Mouse (Mus musculus) layer of hippocampus, postnatal 10 days (tissue): ENCODE measurements at regions not wholly inside any gene's neighbourhood (a gene's known extent, or its start where the extent isn't known, plus 50 kb on each side); places are given as distances from the start of the nearest gene placed in this dataset.

Experiments
- DNase-seq, 2 experiments: peaks; one replicate each; pipeline ENCODE4 v3.0.0; 2021; ENCODE audit warnings: low spot score in 2 of 2

DNA sequence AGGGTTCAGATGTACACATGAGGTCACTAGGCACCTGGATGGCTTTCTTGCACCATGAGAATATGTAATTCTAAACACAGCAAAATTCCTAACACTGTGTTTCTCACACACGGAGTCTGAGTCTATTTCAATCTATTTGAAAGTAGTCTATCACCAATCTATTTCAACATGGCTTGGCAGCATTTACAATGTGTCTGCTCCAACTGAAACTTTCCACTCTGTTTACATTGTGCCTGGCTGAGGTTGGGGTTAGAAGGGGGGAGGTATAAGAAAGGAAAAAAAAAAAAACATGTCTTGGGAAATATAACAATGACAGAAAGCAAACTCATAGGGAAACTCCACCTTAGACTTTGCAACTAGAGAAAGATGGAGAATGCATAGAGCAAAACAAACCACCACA is 602.9 kb upstream of the Arid1b start:
- DNase-seq: no peak

DNA sequence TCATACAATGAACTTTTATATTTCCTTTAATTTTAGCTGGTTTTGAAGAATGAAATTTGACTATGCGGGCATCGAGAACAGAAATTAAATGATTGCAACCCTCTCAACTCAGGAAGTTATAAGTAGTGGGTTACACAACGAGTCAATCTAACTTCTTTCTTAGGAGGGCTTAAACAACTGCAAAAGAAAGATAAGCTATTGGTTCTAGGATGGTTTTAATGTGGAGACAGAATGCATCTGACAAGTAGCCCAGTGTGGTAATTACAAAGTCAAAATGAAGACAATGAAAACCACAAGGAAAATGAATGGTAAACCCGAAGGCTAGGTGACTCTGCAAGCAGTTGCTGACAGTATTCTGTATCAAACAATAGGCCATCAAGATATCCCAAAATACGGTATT is 598.0 kb upstream of the Arid1b start:
- DNase-seq: no peak

DNA sequence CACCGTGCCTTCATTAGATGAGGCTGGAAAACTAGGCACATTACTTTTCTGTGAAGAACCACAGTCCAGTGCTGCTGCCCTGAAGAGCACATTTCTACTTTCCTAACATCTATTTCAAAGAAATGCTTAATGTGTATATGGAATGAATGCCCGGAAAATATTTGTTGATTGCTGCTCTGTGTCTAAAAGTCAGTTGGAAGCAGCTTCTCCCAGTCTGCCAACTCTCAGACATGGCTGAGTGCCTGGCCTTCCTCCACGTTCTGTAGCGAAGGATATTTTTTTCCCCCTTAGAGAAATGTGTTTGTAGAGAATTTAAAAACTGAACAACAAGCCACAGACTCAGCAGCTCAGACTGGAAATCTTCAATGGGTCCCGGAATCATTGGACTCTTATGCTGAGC is 576.4 kb upstream of the Arid1b start:
- DNase-seq: no peak

- DNase-seq: no peak
These were observed 569.5 kb upstream of the Arid1b start for GRCm38 (mm10) chr17:4424451-4425168.

DNA sequence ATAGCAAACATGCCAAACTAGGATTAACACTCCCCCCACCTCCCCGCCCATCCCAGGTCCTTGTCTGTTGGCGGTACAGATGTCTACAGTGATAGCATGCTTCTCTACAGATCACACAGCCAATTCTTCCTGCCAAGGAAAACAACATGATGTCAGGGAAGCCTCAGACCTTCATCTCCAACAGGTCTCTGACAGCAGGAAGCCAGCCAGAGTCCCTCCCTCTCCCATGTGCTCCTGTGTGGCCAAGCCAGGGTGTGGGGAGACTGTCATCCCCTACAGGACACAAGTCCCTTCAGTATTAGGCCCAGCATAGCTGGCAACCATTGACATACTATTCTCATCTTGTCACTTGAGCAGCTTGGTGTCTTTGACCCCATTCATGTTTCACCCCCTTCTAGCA is 568.8 kb upstream of the Arid1b start:
- no peak for DNase-seq

GRCm38 (mm10) chr17:4429036-4429435 is 565.1 kb upstream of the Arid1b start:
- DNase-seq: no peak

DNA sequence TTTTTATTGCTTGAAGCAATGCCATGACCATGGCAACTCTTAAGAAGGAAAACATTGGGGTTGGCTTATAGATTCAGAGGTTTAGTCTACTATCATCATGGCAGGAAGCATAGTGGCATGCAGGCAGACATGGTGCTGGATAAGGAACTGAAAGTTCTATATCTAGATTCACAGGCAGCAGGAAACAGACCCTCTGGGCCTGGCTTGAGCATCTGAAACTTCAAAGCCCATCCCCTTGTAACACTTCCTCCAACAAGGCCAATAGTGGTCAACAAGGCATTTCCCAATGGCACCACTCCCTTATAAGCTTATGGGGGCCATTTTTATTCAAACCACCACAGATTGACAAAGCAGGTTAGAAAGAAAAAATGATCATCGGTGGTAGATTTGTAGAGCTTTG is 548.5 kb upstream of the Arid1b start:
- no peak for DNase-seq

GRCm38 (mm10) chr17:4457491-4457890 is 536.6 kb upstream of the Arid1b start:
- DNase-seq: no peak

- no peak for DNase-seq
These were observed 532.6 kb upstream of the Arid1b start for GRCm38 (mm10) chr17:4461541-4461940.

- no peak for DNase-seq
These were observed 529.7 kb upstream of the Arid1b start for GRCm38 (mm10) chr17:4464286-4464880.

- DNase-seq: no peak
These were observed 528.4 kb upstream of the Arid1b start for GRCm38 (mm10) chr17:4465741-4466140.

DNA sequence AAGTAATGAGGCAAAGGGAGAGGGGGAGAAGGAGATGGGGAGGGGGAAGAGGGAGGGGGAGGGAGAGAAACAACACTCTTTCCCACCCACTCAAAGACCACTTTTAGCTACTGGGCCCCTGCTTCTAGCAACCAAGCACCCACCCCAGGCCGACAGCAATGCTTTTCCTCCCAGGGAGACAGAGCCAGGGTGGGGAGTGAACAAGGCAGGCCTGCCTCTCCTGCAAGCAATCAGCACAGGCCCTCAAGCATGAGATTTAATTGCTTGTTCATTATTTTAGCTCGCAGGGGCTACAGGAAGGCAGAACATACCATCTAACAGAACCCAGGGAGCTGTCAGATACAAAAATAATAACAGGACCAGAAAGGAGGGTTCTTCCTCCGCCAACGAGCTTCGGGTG is 521.7 kb upstream of the Arid1b start:
- DNase-seq: no peak

- DNase-seq: no peak
These were observed 519.8 kb upstream of the Arid1b start for GRCm38 (mm10) chr17:4474350-4474749.

GRCm38 (mm10) chr17:4475665-4476064 is 518.5 kb upstream of the Arid1b start:
- DNase-seq: no peak

DNA sequence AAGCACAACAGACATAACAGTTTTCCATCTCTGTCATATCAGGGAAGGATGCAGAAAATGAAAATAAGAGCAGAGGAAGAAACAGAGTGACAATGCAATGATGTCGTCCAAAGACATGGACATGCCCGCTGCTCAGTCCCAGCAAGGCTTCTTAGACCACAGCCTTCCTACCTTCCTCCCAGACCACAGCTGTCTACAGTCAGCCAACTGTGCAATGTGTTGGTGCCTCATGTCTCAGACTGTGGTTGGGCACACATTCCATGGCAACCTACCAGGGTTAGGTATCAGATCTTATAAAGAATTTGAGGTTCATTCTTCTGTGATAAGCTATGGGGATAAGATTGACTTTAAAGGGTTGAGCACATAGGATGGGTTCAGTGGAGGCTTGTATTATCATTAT is 499.7 kb upstream of the Arid1b start:
- DNase-seq: no peak

- DNase-seq: no peak
These were observed 493.6 kb upstream of the Arid1b start for GRCm38 (mm10) chr17:4500504-4500903.

GRCm38 (mm10) chr17:4501029-4501428 is 493.1 kb upstream of the Arid1b start:
- peak; percentile 26 to 45 for DNase-seq

DNA sequence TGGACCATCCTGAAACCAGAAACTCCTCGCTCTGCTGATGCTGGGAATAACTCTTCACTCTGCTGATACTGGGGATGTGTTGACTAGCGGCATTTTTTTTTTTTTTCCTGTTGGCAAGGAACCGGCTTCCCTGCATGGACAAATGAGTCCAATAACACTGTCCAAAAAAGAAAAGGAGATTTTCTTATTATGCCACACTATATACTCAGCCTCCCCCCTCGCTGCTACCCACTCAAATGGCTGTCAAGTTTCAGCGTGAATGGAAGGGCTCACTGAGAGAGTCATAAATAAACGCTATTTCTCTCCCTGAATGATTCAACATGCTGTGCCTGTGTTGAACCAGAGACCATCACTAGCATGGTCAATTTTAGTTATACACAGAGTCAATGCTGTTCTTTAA is 489.2 kb upstream of the Arid1b start:
- DNase-seq: no peak

GRCm38 (mm10) chr17:4509506-4509905 is 484.6 kb upstream of the Arid1b start:
- no peak for DNase-seq

- peak; percentile 21 to 48 for DNase-seq
These were observed 478.0 kb upstream of the Arid1b start for GRCm38 (mm10) chr17:4516141-4516540.

DNA sequence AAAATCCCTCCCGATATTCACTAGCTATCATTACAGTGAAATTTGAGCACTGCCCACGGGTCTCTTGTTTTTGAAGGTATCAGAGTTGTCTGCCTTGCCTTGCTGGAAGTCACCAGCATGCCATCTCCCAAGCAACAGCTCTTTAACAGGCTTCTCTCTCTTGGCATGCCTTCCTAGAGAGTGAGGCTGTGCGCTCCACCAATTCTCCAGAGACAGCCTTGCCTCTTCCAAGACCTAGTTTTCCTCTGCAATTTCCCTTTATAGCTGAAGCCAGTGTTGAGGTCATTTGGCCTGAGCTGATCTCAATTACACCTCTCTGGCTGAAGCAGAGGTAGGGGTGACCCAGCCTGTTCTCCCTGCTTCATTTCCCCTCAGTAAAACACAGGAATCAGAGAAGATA is 477.3 kb upstream of the Arid1b start:
- DNase-seq: peak in 1 of 2 experiments; percentile 27

GRCm38 (mm10) chr17:4521031-4521430 is 473.1 kb upstream of the Arid1b start:
- DNase-seq: no peak

- no peak for DNase-seq
These were observed 467.7 kb upstream of the Arid1b start for GRCm38 (mm10) chr17:4526466-4526865.
